Mouse (Mus musculus): ENCODE data around the gene Trpc4ap. TPM values are rescaled to one million over a fixed set of nuclear protein-coding genes. Genes with fewer than 3 reads are reported as not detected.
"Not testable (repeated sequence)": the region's sequence is repeated elsewhere in the genome, so short reads cannot be mapped to it uniquely, and the experiment has no call there.

The Trpc4ap gene
- polyA plus RNA-seq, 1 experiment = 47.0 TPM

- Histone ChIP-seq H3K27ac (ENCODE audit: control insufficient read depth, insufficient read depth, low read depth, low read length, poor library complexity) (no peak overlapping the region), H3K4me3 (replicated peaks; ENCODE audit: control insufficient read depth, low read depth, low read length) (no peak overlapping the region), H3K4me1 (ENCODE audit: control insufficient read depth, insufficient read depth, low read length) (no peaks in the 10 kb centered on the region)
- TF ChIP-seq CTCF (IDR thresholded peaks at IDR 0.05; ENCODE audit: control insufficient read depth, insufficient read depth, low read length) (no peak), POLR2A (IDR thresholded peaks at IDR 0.05; ENCODE audit: borderline replicate concordance, control insufficient read depth, low read depth, low read length) (no peak)
- WGBS = 82% methylated on average over 19 of the region's 19 CpGs
Observed at GRCm38 (mm10) chr2:155701399-155701919, 9.3 kb upstream of the Trpc4ap start.

GRCm38 (mm10) chr2:155698443-155698842 is 6.3 kb upstream of the Trpc4ap start:
- 89% methylated on average over 6 of the region's 6 CpGs for WGBS

GRCm38 (mm10) chr2:155696851-155697250 is 4.7 kb upstream of the Trpc4ap start:
- 10% methylated on average over 7 of the region's 7 CpGs for WGBS
- TF ChIP-seq CTCF (IDR thresholded peaks at IDR 0.05; ENCODE audit: control insufficient read depth, insufficient read depth, low read length) (no peak), POLR2A (IDR thresholded peaks at IDR 0.05; ENCODE audit: borderline replicate concordance, control insufficient read depth, low read depth, low read length) (no peak)
- Histone ChIP-seq H3K27ac (ENCODE audit: control insufficient read depth, insufficient read depth, low read depth, low read length, poor library complexity) (no peak overlapping the region), H3K4me1 (ENCODE audit: control insufficient read depth, insufficient read depth, low read length) (no peaks in the 10 kb centered on the region), H3K4me3 (replicated peaks; ENCODE audit: control insufficient read depth, low read depth, low read length) (no peak overlapping the region)

More at GRCm38 (mm10) chr2:155698443-155698842, 6.3 kb upstream of the Trpc4ap start:
- H3K27ac ChIP-seq (ENCODE audit: control insufficient read depth, insufficient read depth, low read depth, low read length, poor library complexity); H3K4me3 ChIP-seq (replicated peaks; ENCODE audit: control insufficient read depth, low read depth, low read length); H3K4me1 ChIP-seq (ENCODE audit: control insufficient read depth, insufficient read depth, low read length): not testable (repeated sequence)

- 26% methylated on average over 7 of the region's 7 CpGs for WGBS
Observed at GRCm38 (mm10) chr2:155696091-155696558, 3.9 kb upstream of the Trpc4ap start.

GRCm38 (mm10) chr2:155695316-155695715 is 3.1 kb upstream of the Trpc4ap start:
- Histone ChIP-seq H3K27ac (ENCODE audit: control insufficient read depth, insufficient read depth, low read depth, low read length, poor library complexity) (no peak overlapping the region), H3K4me1 (ENCODE audit: control insufficient read depth, insufficient read depth, low read length) (no peaks in the 10 kb centered on the region; the same call in 1 of the 2 replicates), H3K4me3 (replicated peaks; ENCODE audit: control insufficient read depth, low read depth, low read length) (no peak overlapping the region)
- TF ChIP-seq CTCF (IDR thresholded peaks at IDR 0.05; ENCODE audit: control insufficient read depth, insufficient read depth, low read length) (no peak), POLR2A (IDR thresholded peaks at IDR 0.05; ENCODE audit: borderline replicate concordance, control insufficient read depth, low read depth, low read length) (no peak)
- WGBS = 79% methylated on average over 3 of the region's 3 CpGs

More at GRCm38 (mm10) chr2:155696091-155696558, 3.9 kb upstream of the Trpc4ap start:
- no peak for TF ChIP-seq POLR2A (IDR thresholded peaks at IDR 0.05; ENCODE audit: borderline replicate concordance, control insufficient read depth, low read depth, low read length)
- peak; percentile 93 for TF ChIP-seq CTCF (IDR thresholded peaks at IDR 0.05; ENCODE audit: control insufficient read depth, insufficient read depth, low read length)
- no peaks in the 10 kb centered on the region for H3K4me1 ChIP-seq (ENCODE audit: control insufficient read depth, insufficient read depth, low read length)
- H3K4me3 ChIP-seq (replicated peaks; ENCODE audit: control insufficient read depth, low read depth, low read length) = no peak overlapping the region
- no peak overlapping the region for H3K27ac ChIP-seq (ENCODE audit: control insufficient read depth, insufficient read depth, low read depth, low read length, poor library complexity)

- H3K4me3 ChIP-seq (replicated peaks; ENCODE audit: control insufficient read depth, low read depth, low read length) = no peak overlapping the region
- H3K4me1 ChIP-seq (ENCODE audit: control insufficient read depth, insufficient read depth, low read length) = no peaks in the 10 kb centered on the region; the same call in 1 of the 2 replicates
- no peak overlapping the region for H3K27ac ChIP-seq (ENCODE audit: control insufficient read depth, insufficient read depth, low read depth, low read length, poor library complexity)
- TF ChIP-seq POLR2A (IDR thresholded peaks at IDR 0.05; ENCODE audit: borderline replicate concordance, control insufficient read depth, low read depth, low read length) = no peak
- TF ChIP-seq CTCF (IDR thresholded peaks at IDR 0.05; ENCODE audit: control insufficient read depth, insufficient read depth, low read length) = no peak
- WGBS = 60% methylated on average over 2 of the region's 2 CpGs
Observed at GRCm38 (mm10) chr2:155694564-155694963, 2.4 kb upstream of the Trpc4ap start.

GRCm38 (mm10) chr2:155693136-155693535 is 952 bp upstream of the Trpc4ap start:
- H3K27ac ChIP-seq (ENCODE audit: control insufficient read depth, insufficient read depth, low read depth, low read length, poor library complexity) = no peak overlapping the region
- no peaks in the 10 kb centered on the region; the same call in 1 of the 2 replicates for H3K4me1 ChIP-seq (ENCODE audit: control insufficient read depth, insufficient read depth, low read length)
- WGBS = 84% methylated on average over 4 of the region's 4 CpGs
- TF ChIP-seq POLR2A (IDR thresholded peaks at IDR 0.05; ENCODE audit: borderline replicate concordance, control insufficient read depth, low read depth, low read length) (no peak), CTCF (IDR thresholded peaks at IDR 0.05; ENCODE audit: control insufficient read depth, insufficient read depth, low read length) (no peak)
- no peak overlapping the region for H3K4me3 ChIP-seq (replicated peaks; ENCODE audit: control insufficient read depth, low read depth, low read length)

- 3% methylated on average over 8 of the region's 8 CpGs for WGBS
- TF ChIP-seq POLR2A (IDR thresholded peaks at IDR 0.05; ENCODE audit: borderline replicate concordance, control insufficient read depth, low read depth, low read length) (no peak), CTCF (IDR thresholded peaks at IDR 0.05; ENCODE audit: control insufficient read depth, insufficient read depth, low read length) (no peak)
- H3K4me3 ChIP-seq (replicated peaks; ENCODE audit: control insufficient read depth, low read depth, low read length) = peak overlapping the region; percentile 97
- H3K4me1 ChIP-seq (ENCODE audit: control insufficient read depth, insufficient read depth, low read length) = no peaks in the 10 kb centered on the region; the same call in 1 of the 2 replicates
- H3K27ac ChIP-seq (ENCODE audit: control insufficient read depth, insufficient read depth, low read depth, low read length, poor library complexity) = peak overlapping the region; percentile 93
Observed at GRCm38 (mm10) chr2:155691336-155691722, 855 bp downstream of the Trpc4ap start.

- Histone ChIP-seq H3K27ac (ENCODE audit: control insufficient read depth, insufficient read depth, low read depth, low read length, poor library complexity) (no peak overlapping the region), H3K4me3 (replicated peaks; ENCODE audit: control insufficient read depth, low read depth, low read length) (no peak overlapping the region), H3K4me1 (ENCODE audit: control insufficient read depth, insufficient read depth, low read length) (no peaks in the 10 kb centered on the region; the same call in 1 of the 2 replicates)
- no peak for TF ChIP-seq POLR2A (IDR thresholded peaks at IDR 0.05; ENCODE audit: borderline replicate concordance, control insufficient read depth, low read depth, low read length)
- TF ChIP-seq CTCF (IDR thresholded peaks at IDR 0.05; ENCODE audit: control insufficient read depth, insufficient read depth, low read length) = no peak
- 85% methylated on average over 4 of the region's 4 CpGs for WGBS
Observed at GRCm38 (mm10) chr2:155689211-155689610, 3.0 kb downstream of the Trpc4ap start.
